Mouse (Mus musculus) brain, embryonic 14.5 days (tissue): ENCODE measurements at regions not wholly inside any gene's neighbourhood (a gene's known extent, or its start where the extent isn't known, plus 50 kb on each side); places are given as distances from the start of the nearest gene placed in this dataset.

ENCODE experiments used
- CTCF ChIP-seq: fragments of 200-500 bp; IDR thresholded peaks from 2 replicates; pipeline ENCODE4 v1.5.1; 2012; ENCODE audit warnings: inconsistent platforms, mild to moderate bottlenecking, moderate library complexity, borderline replicate concordance; ENCODE audit not compliant: insufficient read depth, insufficient read length; ENCODE audit errors: extremely low read depth
- POLR2A ChIP-seq: fragments of 200-500 bp; IDR thresholded peaks from 2 replicates; pipeline ENCODE4 v1.6.1; 2012; ENCODE audit warnings: mild to moderate bottlenecking, inconsistent platforms, borderline replicate concordance; ENCODE audit not compliant: poor library complexity, insufficient read depth, insufficient read length, severe bottlenecking; ENCODE audit errors: extremely low read depth

DNA sequence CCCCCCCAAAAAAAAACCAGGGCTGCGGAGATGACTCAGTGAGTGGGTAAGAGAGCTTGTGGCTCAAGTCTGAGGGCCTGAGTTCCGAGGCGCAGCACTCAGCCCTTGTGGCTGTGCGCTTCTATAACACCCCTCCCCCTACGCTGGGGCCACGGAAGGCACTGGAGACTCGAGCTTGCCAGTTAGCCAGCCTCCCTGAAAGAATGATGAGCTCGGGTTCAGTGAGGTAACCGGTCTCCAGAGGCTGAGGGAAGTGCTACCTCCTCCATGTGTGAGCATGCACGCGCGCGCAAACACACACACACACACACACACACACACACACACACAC is 1096.7 kb downstream of the Synb start:
- TF ChIP-seq POLR2A: no peak
- TF ChIP-seq CTCF: no peak
